ENCODE assay signal across 9 mouse cellular contexts in genomic region chrX:161033235-161033803, GRCm38 (mm10). TPM values are rescaled to one million over a fixed set of nuclear protein-coding genes. Genes with fewer than 3 reads are reported as not detected.
DNase-seq lines count a peak whose midpoint lies in the region; ATAC-seq lines count a peak whose summit lies in the region.
"Had no signal": no experiment of that assay in that cellular context is flagged by ENCODE, and none has a peak within 500 bp of the region (broad histone marks: within the 10 kb centered on the region; RNA-seq: fewer than 3 reads in every experiment).

No protein-coding gene starts in this region.

- no peak overlapping the region for H3K27ac ChIP-seq in embryonic facial prominence, embryonic 10.5 days (replicated peaks)
- no peak overlapping the region for H3K27ac ChIP-seq in kidney, embryonic 14.5 days (ENCODE audit: low read depth, low read length)
- H3K27ac ChIP-seq: limb, embryonic 15.5 days had no signal

- H3K27me3 ChIP-seq in embryonic facial prominence, embryonic 10.5 days (replicated peaks; ENCODE audit: low read depth, poor library complexity, severe bottlenecking) = peaks cover 49% of the 10 kb centered on the region
- no peaks in the 10 kb centered on the region for H3K27me3 ChIP-seq in kidney, embryonic 14.5 days (ENCODE audit: control insufficient read depth, insufficient read depth, low read length)
- H3K27me3 ChIP-seq: limb, embryonic 15.5 days had no signal

- no peaks in the 10 kb centered on the region for H3K4me1 ChIP-seq in embryonic facial prominence, embryonic 10.5 days
- H3K4me1 ChIP-seq in kidney, embryonic 14.5 days (ENCODE audit: control insufficient read depth, insufficient read depth, low read length) = no peaks in the 10 kb centered on the region
- H3K4me1 ChIP-seq: limb, embryonic 15.5 days had no signal

- no peaks in the 10 kb centered on the region for H3K9me3 ChIP-seq in embryonic facial prominence, embryonic 10.5 days
- no peaks in the 10 kb centered on the region for H3K9me3 ChIP-seq in kidney, embryonic 14.5 days (ENCODE audit: control insufficient read depth, low read length)
- H3K9me3 ChIP-seq: limb, embryonic 15.5 days had no signal

- H3K4me2 ChIP-seq in kidney, embryonic 14.5 days (replicated peaks; ENCODE audit: low read depth, low read length) = no peak overlapping the region
- H3K4me2 ChIP-seq: limb, embryonic 15.5 days had no signal

- WGBS in embryonic facial prominence, embryonic 10.5 days = 41% methylated on average over 3 of the region's 3 CpGs
- WGBS in kidney, embryonic 14.5 days = 44% methylated on average over 3 of the region's 3 CpGs

- ATAC-seq in kidney, embryonic 14.5 days (ENCODE audit: low FRiP score, low TSS enrichment) = peak; percentile 28; the same call in 1 of the 2 replicates

- no peak overlapping the region for H3K9ac ChIP-seq in kidney, embryonic 14.5 days (ENCODE audit: low read depth, low read length)
- H3K9ac ChIP-seq: limb, embryonic 15.5 days had no signal

- DNase-seq in heart, adult 9 months (ENCODE audit: low spot score in 2 of 2) = peak; percentile 1 to 30
- no peak for DNase-seq in heart, postnatal 25 days (ENCODE audit: low spot score)
- DNase-seq in B cell, adult 2 months = peak; percentile 37 to 47
- DNase-seq in adrenal gland, adult 8-10 months = peak; percentile 5
- DNase-seq in embryonic facial prominence, embryonic 10.5 days (ENCODE audit: low spot score) = peak; percentile 27
- DNase-seq in lung, postnatal 36 days = peak; percentile 68
- peak; percentile 5 for DNase-seq in yolk sac, embryonic 10.5 days (ENCODE audit: low spot score)

- no peaks in the 10 kb centered on the region for H3K36me3 ChIP-seq in embryonic facial prominence, embryonic 10.5 days (replicated peaks)
- H3K36me3 ChIP-seq in kidney, embryonic 14.5 days (ENCODE audit: control insufficient read depth, insufficient read depth, low read length) = no peaks in the 10 kb centered on the region
- H3K36me3 ChIP-seq: limb, embryonic 15.5 days had no signal

- H3K4me3 ChIP-seq in embryonic facial prominence, embryonic 10.5 days = no peak overlapping the region
- no peak overlapping the region for H3K4me3 ChIP-seq in kidney, embryonic 14.5 days (ENCODE audit: low read length)
- H3K4me3 ChIP-seq: limb, embryonic 15.5 days had no signal

- intact Hi-C loops in heart, postnatal 25 days (cut with DNase I) = loop anchor here (1.0 to 10.0 kb wide), 4 partner anchors 96 to 880 kb away; no protein-coding TSS in a partner anchor

RNA-seq across cellular contexts. Expression of gene Cdkl5, which starts 38.8 kb away (rescaled TPM):
- total RNA-seq in heart, postnatal 25 days (2021) = 1 to 10 TPM; 5.6 to 6.6 TPM
- 10 to 100 TPM; 18.9 to 23.7 (median 21.3) TPM for total RNA-seq in adrenal gland, adult 8-10 months (2022)
- 1.7 and 1.9 TPM in 2 replicates for polyA plus RNA-seq in embryonic facial prominence, embryonic 10.5 days (2016; fragmentation: Nextera tagmentation; extraction: Ambion mirVana)
- polyA plus RNA-seq in kidney, embryonic 14.5 days (2014; fragmentation: Nextera tagmentation; extraction: Ambion mirVana) = 2.5 and 2.8 TPM in 2 replicates
